Mouse (Mus musculus): ENCODE measurements around the gene Fbln7.

GRCm38 (mm10) chr2:128872256-128872655 lies 9.5 kb downstream of the Fbln7 start:
- TF ChIP-seq CTCF (IDR thresholded peaks at IDR 0.05; ENCODE audit: borderline replicate concordance, insufficient read depth, low read depth, low read length) (no peak), POLR2A (IDR thresholded peaks at IDR 0.05; ENCODE audit: borderline replicate concordance, insufficient read depth, low read length) (no peak)

Measured in cerebellum, adult 2 months (tissue).